Mouse (Mus musculus): Measurements from ENCODE around the gene Epb41l3. TPM values are rescaled to one million over a fixed set of nuclear protein-coding genes. Genes with fewer than 3 reads are reported as not detected.
A peak's percentile ranks its signal among the peaks of the same experiment; 100 is the strongest.

Gene Epb41l3
- total RNA-seq, 1 experiment from 2014 or later = 21.2 TPM

DNA sequence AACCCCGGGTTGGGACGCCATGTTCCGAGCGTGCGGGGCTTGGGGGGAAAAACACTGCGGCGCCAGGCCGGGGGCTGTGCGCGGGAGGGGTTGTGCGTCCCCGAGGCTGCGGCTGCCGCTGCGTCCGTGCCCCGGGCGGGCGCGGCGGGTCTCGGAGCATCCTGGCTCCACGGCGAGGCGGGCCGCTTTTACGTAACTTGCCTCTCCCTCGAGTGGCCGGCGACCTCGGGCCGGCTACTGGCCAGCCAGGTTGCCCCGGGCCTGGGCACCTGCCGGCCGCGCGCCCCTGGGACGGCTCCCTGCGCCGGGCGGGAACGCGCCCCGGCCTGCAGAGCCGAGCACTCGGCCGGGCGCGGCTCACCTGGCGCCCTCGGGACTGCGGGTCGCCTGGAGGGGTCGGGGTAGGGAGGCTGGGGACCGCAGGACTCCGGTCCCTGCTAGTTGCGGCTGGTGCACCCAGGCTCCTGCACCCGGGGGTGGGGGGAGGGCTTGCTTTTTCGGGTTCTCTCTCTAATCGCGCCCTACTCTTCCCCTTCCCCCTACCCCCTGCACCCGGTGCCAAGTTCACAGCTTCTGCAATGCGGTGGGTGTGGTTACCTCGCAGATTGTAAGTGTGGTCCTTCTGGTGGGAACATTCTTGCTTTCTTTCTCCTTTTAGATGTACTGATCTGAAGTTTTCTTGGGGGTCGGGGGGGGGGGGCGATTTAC lies 81.8 kb downstream of the Epb41l3 start:
- peak; percentile 60 for ATAC-seq (replicated peaks in 1 of 2; ENCODE audit: insufficient read depth in 1 of 2, low FRiP score in 2 of 2, low TSS enrichment in 1 of 2, low read depth in 1 of 2, poor library complexity in 2 of 2, severe bottlenecking in 2 of 2)

DNA sequence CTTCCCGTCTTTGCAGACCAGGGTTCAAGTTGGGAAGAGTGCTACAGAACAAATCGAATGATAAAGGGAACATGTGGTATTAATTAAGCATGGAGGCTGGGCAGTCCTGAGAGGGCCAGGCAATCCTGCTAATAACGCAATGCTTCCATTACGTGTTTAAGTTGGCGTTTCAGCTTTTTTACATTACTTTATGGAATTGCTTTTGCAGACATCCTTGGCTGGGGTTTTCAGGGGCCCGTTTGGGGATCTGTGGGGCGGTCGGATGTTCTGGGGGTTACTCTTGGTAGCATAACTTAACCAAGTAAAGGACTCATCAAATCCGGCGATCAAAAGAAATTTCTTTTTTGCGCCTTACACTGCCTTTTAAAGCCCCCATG lies 82.3 kb downstream of the Epb41l3 start:
- no peak for ATAC-seq (replicated peaks in 1 of 2; ENCODE audit: insufficient read depth in 1 of 2, low FRiP score in 2 of 2, low TSS enrichment in 1 of 2, low read depth in 1 of 2, poor library complexity in 2 of 2, severe bottlenecking in 2 of 2)

DNA sequence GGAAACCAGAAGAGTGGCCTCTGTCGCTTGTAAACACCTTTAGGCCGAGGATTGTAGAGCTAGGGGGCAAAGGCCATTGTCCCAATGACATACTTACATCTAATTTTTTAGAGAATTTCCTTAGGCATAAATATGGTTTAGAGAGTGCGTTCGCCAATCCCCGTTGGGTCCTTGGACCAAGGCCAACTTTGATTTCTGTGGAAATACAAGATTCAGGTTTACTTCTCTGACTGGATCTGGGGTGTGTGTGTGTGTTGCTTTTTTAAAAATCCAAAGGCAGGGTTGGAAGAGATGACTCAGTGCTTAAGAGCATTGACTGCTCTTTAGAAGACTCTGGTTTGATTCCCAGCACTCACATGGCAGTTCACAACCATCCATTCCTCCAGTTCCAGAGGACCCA lies 83.2 kb downstream of the Epb41l3 start:
- no peak for ATAC-seq (replicated peaks in 1 of 2; ENCODE audit: insufficient read depth in 1 of 2, low FRiP score in 2 of 2, low TSS enrichment in 1 of 2, low read depth in 1 of 2, poor library complexity in 2 of 2, severe bottlenecking in 2 of 2)

DNA sequence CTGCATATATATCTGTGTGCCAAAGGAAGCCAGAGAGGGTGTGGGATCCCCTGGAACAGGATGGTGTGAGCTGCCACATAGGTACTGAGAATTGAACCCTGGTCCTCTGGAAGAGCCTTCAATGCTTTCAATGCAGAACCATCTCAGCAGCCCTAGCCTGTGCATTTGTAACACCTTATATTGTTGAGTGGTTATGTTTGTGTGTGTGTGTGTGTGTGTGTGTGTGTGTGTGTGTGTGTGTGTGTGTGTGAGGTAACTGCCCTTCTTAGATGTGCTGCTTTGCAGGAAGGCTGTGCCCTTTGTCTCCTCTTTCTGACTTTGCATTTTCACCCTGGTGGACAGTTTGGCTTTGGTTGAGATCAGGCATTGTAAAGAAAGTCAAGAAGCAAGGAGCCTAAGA lies 87.2 kb downstream of the Epb41l3 start:
- no peak for ATAC-seq (replicated peaks in 1 of 2; ENCODE audit: insufficient read depth in 1 of 2, low FRiP score in 2 of 2, low TSS enrichment in 1 of 2, low read depth in 1 of 2, poor library complexity in 2 of 2, severe bottlenecking in 2 of 2)

DNA sequence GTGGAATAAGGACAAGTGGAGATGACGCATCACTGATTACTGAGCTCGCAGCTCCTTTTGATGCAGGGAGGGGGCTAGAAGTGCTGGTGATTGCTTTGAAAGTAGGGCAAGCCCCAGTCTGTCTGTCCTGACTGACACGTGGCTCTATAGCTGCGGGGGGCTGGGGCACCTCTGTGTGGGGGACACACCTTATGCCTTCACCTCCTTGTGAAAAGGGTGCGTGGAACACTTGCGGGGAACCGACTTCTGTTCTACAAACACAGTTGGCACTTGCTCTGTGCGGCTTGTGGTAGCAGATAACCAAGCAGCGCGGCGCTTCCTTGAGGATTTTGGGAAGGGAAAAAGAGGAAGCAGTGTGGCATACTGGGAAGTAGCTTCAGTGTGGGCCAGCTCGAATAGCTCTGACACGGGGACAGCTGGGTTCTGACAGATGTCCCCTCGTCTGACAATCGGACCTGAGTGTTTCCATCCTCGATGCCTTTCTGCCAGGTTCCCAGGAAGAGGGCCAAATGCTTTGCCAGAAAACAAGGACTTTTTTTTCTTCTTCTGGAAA lies 101.5 kb downstream of the Epb41l3 start:
- no peak for ATAC-seq (replicated peaks in 1 of 2; ENCODE audit: insufficient read depth in 1 of 2, low FRiP score in 2 of 2, low TSS enrichment in 1 of 2, low read depth in 1 of 2, poor library complexity in 2 of 2, severe bottlenecking in 2 of 2)

DNA sequence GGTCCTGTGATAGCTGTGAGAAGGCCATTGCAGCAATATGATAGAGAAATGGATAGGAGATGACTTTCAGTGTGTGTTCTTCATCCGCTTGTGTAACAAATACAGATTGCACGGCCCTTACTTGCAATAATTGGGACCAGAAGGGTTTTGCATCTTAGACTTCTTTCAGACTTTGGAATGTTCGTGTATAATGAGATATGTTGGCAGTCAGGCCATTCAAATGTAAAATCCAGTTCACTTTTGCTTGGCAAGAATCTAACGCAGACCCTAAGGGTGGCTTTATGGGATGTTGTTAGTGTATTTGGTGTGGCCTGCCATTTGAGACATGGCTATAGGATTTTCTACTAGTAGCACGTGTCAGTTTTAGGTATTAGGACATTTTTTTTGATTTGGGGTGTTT lies 102.5 kb downstream of the Epb41l3 start:
- ATAC-seq (replicated peaks in 1 of 2; ENCODE audit: insufficient read depth in 1 of 2, low FRiP score in 2 of 2, low TSS enrichment in 1 of 2, low read depth in 1 of 2, poor library complexity in 2 of 2, severe bottlenecking in 2 of 2) = no peak

DNA sequence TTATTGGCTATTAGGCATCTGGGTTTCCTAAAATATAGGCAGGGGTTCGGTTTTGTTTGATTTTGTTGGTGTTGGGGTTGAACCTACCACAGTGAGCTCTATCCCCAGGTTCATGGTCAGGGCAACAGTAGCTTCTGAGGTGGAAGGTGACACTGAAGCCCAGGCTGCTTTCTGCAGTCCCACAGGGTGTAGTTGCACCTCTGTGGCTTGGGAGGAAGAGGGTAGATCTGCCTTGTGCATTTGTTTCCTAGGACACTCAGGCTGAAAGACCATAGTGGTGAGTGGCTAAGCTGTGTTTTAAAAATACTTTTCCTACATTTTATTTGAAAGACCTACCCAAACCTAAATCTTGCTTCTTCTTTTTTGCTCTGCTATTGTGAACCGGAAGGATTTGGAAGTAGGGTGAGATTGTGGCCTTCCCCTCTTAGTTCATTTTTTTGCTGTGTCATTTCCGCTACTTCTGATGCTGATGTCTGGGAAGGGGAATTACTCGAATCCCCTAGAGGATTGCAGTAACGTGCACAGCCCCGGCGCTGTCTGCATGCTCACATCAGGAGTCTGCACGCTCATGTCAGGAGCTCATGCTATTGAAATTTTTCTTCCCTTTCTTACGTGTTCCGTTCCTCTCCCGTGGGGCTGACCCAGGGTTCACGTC lies 105.5 kb downstream of the Epb41l3 start:
- ATAC-seq (replicated peaks in 1 of 2; ENCODE audit: insufficient read depth in 1 of 2, low FRiP score in 2 of 2, low TSS enrichment in 1 of 2, low read depth in 1 of 2, poor library complexity in 2 of 2, severe bottlenecking in 2 of 2) = peak; percentile 95 to 96

DNA sequence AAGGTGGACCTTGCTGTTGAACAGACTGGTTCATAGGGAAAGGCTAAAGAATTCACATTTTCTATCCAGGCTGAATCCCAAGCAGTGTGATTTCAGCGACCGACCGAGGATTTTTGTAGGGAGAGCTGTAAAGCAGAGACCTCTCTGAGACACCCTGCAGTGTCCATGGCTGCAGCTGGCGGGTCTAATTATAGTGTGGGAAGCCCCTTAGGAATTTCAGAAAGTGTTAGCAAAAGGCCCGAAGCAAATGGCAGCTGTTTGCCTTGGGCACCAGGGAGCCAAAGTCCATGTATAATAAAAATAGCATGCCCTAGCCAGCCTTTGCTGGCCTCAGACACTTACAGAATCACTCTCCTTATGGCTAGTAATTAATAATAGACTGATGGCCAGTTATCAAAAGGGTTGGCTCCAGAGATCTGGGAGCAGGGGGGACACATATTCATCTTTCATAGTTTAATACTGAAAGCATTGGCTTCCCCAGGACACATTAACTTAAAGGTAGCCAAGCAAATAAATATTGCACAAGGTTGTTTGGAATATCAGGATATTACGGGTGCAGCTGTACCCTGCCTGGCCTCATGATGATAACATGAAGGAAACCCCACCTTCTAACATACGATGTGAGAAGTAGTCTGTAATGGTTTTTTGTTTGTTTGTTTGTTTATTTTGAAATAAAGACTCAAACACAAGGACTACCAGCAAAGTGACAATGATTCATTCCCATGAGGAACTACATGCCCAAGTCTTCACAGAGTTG lies 106.3 kb downstream of the Epb41l3 start:
- peak in 1 of 2 experiments; percentile 7; a peak in 1 of 4 replicates for ATAC-seq (replicated peaks in 1 of 2; ENCODE audit: insufficient read depth in 1 of 2, low FRiP score in 2 of 2, low TSS enrichment in 1 of 2, low read depth in 1 of 2, poor library complexity in 2 of 2, severe bottlenecking in 2 of 2)

DNA sequence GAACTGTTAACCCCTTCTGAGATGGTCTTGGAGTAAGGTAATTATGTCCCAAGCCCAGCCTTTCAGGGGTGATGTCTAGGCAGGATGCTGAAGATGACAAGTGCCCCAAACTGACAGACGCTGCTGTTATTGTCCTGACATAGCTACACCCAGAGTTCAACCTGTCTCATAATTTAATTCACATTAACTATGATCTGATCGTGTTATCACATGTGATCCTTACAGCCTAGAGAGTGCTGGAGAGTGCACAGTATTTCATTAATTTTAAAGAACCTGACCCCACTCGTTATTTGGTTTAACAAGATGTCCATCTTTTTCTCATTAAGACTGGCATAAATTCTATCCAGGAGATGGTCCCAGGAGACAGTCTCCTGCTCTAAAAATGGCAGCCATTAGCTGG lies 112.3 kb downstream of the Epb41l3 start:
- no peak for ATAC-seq (replicated peaks in 1 of 2; ENCODE audit: insufficient read depth in 1 of 2, low FRiP score in 2 of 2, low TSS enrichment in 1 of 2, low read depth in 1 of 2, poor library complexity in 2 of 2, severe bottlenecking in 2 of 2)

DNA sequence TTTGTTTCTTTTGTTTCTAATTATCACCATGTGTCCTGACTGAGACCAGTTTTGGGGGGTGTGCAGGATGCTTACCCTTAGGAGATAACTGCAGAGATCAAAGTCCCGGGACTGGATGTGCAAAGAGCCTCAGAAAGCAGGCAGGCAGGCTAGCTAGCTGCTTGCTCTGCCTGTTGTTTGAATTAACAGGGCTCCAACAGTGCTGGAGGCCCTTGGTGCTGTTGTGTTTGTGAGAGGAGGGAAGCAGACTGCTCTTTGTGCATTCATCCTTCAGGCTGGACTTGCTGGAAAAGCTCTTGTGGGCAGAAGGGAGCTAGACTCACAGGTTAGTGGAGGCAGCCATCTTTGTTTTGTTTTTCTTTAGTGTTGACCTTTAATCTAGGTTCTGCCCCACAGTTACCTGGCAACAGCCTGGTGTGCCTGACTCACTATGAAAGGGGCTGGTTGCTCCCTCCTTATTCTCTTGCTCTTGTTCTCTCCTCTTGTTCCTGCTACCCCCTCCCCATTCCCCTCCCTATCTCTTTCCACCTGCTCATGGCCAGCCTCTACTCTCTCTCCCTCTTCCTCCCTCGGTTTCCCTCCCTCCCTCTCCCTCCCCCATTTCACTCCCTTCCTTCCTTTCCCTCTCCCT lies 117.5 kb downstream of the Epb41l3 start:
- ATAC-seq (replicated peaks in 1 of 2; ENCODE audit: insufficient read depth in 1 of 2, low FRiP score in 2 of 2, low TSS enrichment in 1 of 2, low read depth in 1 of 2, poor library complexity in 2 of 2, severe bottlenecking in 2 of 2) = no peak

DNA sequence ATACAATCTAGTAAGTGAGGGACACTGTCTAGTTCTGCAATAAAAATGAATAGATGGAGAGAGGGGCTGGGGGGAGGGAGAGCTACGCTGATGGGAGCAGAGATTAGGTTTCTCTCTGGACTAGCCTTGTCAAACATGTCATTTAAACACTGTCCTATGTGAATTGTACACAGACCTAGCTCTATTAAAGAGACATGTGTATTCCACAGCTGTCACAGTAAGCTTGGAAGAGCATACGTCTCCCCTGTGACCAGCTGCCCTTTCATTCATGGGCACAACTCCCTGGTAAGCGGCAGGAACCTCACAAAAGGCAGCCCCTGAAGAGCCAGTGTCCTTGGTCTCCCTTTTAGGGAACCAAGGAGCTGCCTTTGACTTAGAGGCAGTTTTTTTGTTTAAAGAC lies 119.1 kb downstream of the Epb41l3 start:
- ATAC-seq (replicated peaks in 1 of 2; ENCODE audit: insufficient read depth in 1 of 2, low FRiP score in 2 of 2, low TSS enrichment in 1 of 2, low read depth in 1 of 2, poor library complexity in 2 of 2, severe bottlenecking in 2 of 2) = no peak

DNA sequence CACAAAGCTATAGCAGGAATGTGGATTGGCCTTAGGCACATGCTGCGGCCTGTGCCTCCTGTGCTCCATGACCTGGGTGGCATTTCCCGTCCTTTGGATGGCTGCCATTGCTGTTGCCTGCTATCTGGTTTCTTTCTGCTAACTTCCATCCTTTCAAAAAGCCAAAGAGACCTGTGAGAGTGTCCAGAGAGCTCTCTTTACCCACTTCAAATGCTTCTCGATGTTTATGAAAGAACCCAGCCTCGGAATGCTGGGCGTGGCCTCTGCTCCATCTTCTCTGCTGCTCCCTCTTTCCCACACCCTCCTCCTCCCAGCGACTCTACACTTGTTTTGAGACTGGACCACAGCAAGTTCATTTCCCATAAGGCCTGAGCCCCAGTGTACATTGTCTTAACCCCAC lies 120.3 kb downstream of the Epb41l3 start:
- no peak for ATAC-seq (replicated peaks in 1 of 2; ENCODE audit: insufficient read depth in 1 of 2, low FRiP score in 2 of 2, low TSS enrichment in 1 of 2, low read depth in 1 of 2, poor library complexity in 2 of 2, severe bottlenecking in 2 of 2)

DNA sequence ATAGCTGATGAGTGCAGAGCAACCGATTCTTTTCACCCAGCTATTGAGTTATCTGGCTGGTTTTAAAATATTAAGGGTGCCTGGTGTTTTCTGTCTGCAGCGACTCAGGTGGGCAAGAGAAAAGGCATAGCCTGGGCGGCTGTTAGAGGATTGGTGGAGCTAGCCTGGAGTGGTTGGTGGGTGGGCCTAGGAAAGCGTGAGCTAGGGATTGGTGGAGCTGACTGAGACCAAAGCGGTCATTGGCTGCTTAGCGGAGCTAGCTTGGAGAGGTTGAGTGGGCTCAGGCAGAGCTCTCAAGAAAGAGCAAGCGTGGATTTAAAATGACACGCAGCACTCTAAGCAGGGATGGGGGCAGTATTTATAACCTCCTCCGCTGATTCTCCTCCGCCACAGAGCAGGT lies 121.2 kb downstream of the Epb41l3 start:
- no peak for ATAC-seq (replicated peaks in 1 of 2; ENCODE audit: insufficient read depth in 1 of 2, low FRiP score in 2 of 2, low TSS enrichment in 1 of 2, low read depth in 1 of 2, poor library complexity in 2 of 2, severe bottlenecking in 2 of 2)

DNA sequence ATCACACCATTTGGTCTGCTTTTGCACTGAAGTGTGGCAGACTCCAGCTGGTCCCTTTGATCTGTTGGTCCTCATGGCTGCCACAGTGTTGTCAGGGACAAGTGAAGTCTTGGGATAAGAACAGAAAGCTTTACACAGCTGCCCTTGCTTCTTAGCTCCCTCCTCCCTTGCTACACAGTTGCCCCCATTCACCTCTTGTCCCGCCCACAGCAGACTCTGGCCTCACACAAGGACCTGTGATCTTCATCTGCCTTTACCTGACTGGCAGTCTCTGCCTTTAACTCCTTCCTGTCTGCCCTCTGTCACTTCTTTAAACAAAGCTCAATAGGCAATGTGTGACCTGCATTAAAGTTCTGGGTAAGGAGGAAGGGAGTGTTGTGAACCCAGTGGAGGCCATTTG lies 123.3 kb downstream of the Epb41l3 start:
- no peak for ATAC-seq (replicated peaks in 1 of 2; ENCODE audit: insufficient read depth in 1 of 2, low FRiP score in 2 of 2, low TSS enrichment in 1 of 2, low read depth in 1 of 2, poor library complexity in 2 of 2, severe bottlenecking in 2 of 2)

DNA sequence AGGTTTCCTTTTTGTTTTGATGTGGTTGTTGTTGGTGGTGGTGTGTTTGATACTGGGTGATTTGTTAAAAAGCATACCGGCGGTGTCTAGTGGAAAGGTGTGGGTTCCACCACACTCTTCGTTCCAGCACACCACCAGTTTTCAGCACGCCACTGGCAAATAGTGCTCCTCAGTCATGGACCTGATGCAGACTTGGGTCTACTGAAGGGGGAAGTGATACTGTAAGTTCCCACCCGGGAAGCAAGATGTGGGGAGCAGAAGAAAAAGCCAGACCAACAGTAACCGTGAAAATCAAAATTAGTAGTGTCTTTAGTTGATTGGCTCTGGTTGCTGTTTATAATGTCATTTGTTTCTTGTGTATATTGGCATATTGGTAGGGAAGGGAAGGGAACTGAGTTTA lies 124.3 kb downstream of the Epb41l3 start:
- ATAC-seq (replicated peaks in 1 of 2; ENCODE audit: insufficient read depth in 1 of 2, low FRiP score in 2 of 2, low TSS enrichment in 1 of 2, low read depth in 1 of 2, poor library complexity in 2 of 2, severe bottlenecking in 2 of 2) = peak in 1 of 2 experiments; percentile 35; a peak in 2 of 4 replicates

DNA sequence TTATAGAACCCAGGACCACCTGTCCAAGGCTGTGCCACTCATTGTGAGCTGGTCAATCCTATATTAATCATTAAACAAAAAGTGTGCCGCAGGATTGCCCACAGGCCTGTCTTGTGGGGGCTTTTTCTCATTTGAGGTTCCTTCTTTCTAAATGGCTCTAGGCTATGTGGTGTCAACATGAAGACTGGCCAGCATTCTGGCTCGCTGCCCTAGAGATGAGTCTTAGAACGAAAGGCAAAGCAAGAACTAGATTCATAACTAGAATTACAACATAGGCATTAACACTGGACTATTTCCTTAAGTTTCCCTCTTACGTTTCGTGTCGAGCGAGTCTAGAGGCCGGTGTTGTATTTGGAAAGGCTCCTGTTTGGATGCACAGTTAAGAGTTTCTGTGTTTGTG lies 125.5 kb downstream of the Epb41l3 start:
- ATAC-seq (replicated peaks in 1 of 2; ENCODE audit: insufficient read depth in 1 of 2, low FRiP score in 2 of 2, low TSS enrichment in 1 of 2, low read depth in 1 of 2, poor library complexity in 2 of 2, severe bottlenecking in 2 of 2) = no peak

DNA sequence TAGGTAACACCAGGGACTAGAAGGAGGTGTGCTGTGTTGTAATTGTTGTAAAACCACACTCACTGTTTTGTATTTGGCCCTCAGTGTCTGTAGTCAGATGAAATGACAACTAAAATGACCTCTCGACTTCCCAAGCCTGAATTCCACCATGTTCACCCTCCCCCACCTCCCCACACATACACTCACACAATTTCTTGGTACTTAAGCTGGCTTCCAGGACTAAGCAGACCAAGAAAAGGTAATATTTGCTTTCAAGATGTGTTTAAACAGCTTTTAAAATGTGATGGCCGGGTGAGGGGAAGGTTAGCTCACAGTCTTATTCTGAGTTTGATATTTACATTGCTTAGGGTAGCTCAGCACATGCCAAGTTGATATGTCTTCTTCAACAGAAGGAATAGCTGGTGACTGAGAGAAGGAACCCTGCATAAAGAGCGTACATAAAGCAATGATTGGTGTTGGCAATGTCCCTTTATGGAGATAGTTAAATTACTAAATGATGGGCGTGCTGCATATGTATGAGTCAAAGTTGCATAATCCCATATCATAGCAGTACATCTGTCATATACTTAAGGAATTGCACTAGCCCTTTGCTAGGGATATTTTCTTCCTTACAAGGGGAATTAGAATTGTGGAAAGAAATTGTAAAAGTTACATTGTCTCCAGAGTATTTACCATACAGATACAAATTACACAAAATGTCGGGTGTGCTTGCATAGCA lies 130.0 kb downstream of the Epb41l3 start:
- no peak for ATAC-seq (replicated peaks in 1 of 2; ENCODE audit: insufficient read depth in 1 of 2, low FRiP score in 2 of 2, low TSS enrichment in 1 of 2, low read depth in 1 of 2, poor library complexity in 2 of 2, severe bottlenecking in 2 of 2)

Data from hematopoietic stem cell, adult 5-6 weeks (primary cell).